In the genomic region with DNA sequence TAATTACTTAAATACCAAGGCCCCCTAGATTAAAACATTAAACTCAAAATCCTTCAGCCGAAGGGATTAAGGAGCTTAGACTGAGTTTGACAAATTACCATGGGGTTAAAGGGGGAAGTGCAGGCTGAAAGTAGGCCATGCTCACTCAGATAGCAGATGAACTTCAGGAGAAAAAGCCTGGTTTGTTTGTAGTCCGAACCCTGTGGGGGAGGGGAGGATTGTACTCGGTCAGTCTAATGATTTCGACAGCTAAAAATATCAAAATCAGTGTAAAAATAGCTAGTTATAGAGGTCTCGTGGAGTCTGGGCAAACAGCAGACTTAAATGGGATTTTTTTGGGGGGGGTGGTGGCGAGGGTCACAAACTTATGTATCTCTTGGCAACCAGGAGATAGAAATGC, we compare ENCODE assay signal across 13 mouse cellular contexts.
A peak's percentile ranks its signal among the peaks of the same experiment; 100 is the strongest.
DNase-seq lines count a peak whose midpoint lies in the region; ATAC-seq lines count a peak whose summit lies in the region.
"Had no signal": no experiment of that assay in that cellular context is flagged by ENCODE, and none has a peak within 500 bp of the region (broad histone marks: within the 10 kb centered on the region; RNA-seq: fewer than 3 reads in every experiment).

No protein-coding gene starts in this region.

- no peak for DNase-seq in hindbrain, embryonic 14.5 days (ENCODE audit: low spot score)
- peak; percentile 6 for DNase-seq in thymus, postnatal 4 days
- DNase-seq in thymus, postnatal 0 days (ENCODE audit: low spot score) = no peak
- DNase-seq in urinary bladder, postnatal 4 days (ENCODE audit: low spot score in 2 of 2) = no peak
- no peak for DNase-seq in ovary, postnatal 14 days (ENCODE audit: low spot score)
- no peak for DNase-seq in left cerebral cortex, adult 18-20 months (ENCODE audit: low spot score in 2 of 2)
- DNase-seq: spleen, adult 18-20 months had no signal

- H3K9me3 ChIP-seq in hindbrain, embryonic 15.5 days = no peaks in the 10 kb centered on the region
- H3K9me3 ChIP-seq in hindbrain, embryonic 14.5 days (ENCODE audit: control insufficient read depth, low read length) = no peaks in the 10 kb centered on the region
- no peaks in the 10 kb centered on the region for H3K9me3 ChIP-seq in heart, embryonic 13.5 days
- H3K9me3 ChIP-seq: hindbrain, embryonic 13.5 days; megakaryocyte, embryonic 14.5 days; neural tube, embryonic 13.5 days had no signal

- peaks cover 19% of the 10 kb centered on the region; the same call in 1 of the 2 replicates for H3K4me1 ChIP-seq in hindbrain, embryonic 15.5 days (replicated peaks)
- H3K4me1 ChIP-seq in hindbrain, embryonic 14.5 days (replicated peaks; ENCODE audit: control insufficient read depth, insufficient read depth, low read length) = no peaks in the 10 kb centered on the region
- peaks cover 50% of the 10 kb centered on the region for H3K4me1 ChIP-seq in heart, embryonic 13.5 days

- H3K27me3 ChIP-seq in hindbrain, embryonic 15.5 days = no peaks in the 10 kb centered on the region
- H3K27me3 ChIP-seq in hindbrain, embryonic 14.5 days (ENCODE audit: control insufficient read depth, insufficient read depth, low read length) = no peaks in the 10 kb centered on the region
- H3K27me3 ChIP-seq in heart, embryonic 13.5 days (replicated peaks) = no peaks in the 10 kb centered on the region
- H3K27me3 ChIP-seq: hindbrain, embryonic 13.5 days; megakaryocyte, embryonic 14.5 days; neural tube, embryonic 13.5 days had no signal

- no peak overlapping the region for H3K9ac ChIP-seq in hindbrain, embryonic 15.5 days
- H3K9ac ChIP-seq in hindbrain, embryonic 14.5 days = no peak overlapping the region
- peak overlapping the region; percentile 61 for H3K9ac ChIP-seq in heart, embryonic 13.5 days
- H3K9ac ChIP-seq: forebrain, postnatal 0 days; hindbrain, embryonic 13.5 days; neural tube, embryonic 13.5 days had no signal

- no peaks in the 10 kb centered on the region for H3K36me3 ChIP-seq in hindbrain, embryonic 15.5 days
- no peaks in the 10 kb centered on the region for H3K36me3 ChIP-seq in hindbrain, embryonic 14.5 days (replicated peaks; ENCODE audit: control insufficient read depth, insufficient read depth)
- H3K36me3 ChIP-seq in heart, embryonic 13.5 days = peaks cover 45% of the 10 kb centered on the region

- 46% methylated on average over 6 of the region's 6 CpGs for WGBS in hindbrain, embryonic 15.5 days
- WGBS in hindbrain, embryonic 14.5 days = 44% methylated on average over 6 of the region's 6 CpGs
- WGBS in heart, embryonic 13.5 days = 33% methylated on average over 6 of the region's 6 CpGs

- H3K27ac ChIP-seq in hindbrain, embryonic 15.5 days (replicated peaks) = peak overlapping the region; percentile 66; the same call in 1 of the 2 replicates
- H3K27ac ChIP-seq in hindbrain, embryonic 14.5 days = no peak overlapping the region; the same call in 1 of the 2 replicates
- H3K27ac ChIP-seq in heart, embryonic 13.5 days (replicated peaks) = peak overlapping the region; percentile 89
- H3K27ac ChIP-seq: neural tube, embryonic 13.5 days had no signal

- no peak overlapping the region for H3K4me2 ChIP-seq in hindbrain, embryonic 15.5 days
- H3K4me2 ChIP-seq in hindbrain, embryonic 14.5 days (replicated peaks) = no peak overlapping the region
- H3K4me2 ChIP-seq in heart, embryonic 13.5 days = peak overlapping the region; percentile 51
- H3K4me2 ChIP-seq: hindbrain, embryonic 13.5 days; neural tube, embryonic 13.5 days had no signal

- no peak for ATAC-seq in hindbrain, embryonic 15.5 days (ENCODE audit: low FRiP score, low read depth)
- ATAC-seq in hindbrain, embryonic 14.5 days (ENCODE audit: low FRiP score) = no peak
- ATAC-seq in heart, embryonic 13.5 days (ENCODE audit: extremely low read depth, insufficient number of reproducible peaks, low FRiP score, low TSS enrichment) = no peak

- no peak overlapping the region for H3K4me3 ChIP-seq in hindbrain, embryonic 15.5 days
- no peak overlapping the region for H3K4me3 ChIP-seq in hindbrain, embryonic 14.5 days (replicated peaks; ENCODE audit: low read length)
- H3K4me3 ChIP-seq in heart, embryonic 13.5 days = peak overlapping the region; percentile 3; the same call in 1 of the 2 replicates
- H3K4me3 ChIP-seq: hindbrain, embryonic 13.5 days; megakaryocyte, embryonic 14.5 days; neural tube, embryonic 13.5 days had no signal
